Mouse (Mus musculus) E14TG2a.4 (cell line): ENCODE results near the gene Tnfrsf17.
"Not testable (repeated sequence)": the region's sequence is repeated elsewhere in the genome, so short reads cannot be mapped to it uniquely, and the experiment has no call there.

Source experiments
- H3K27me3 ChIP-seq: 2 replicates; pipeline ENCODE4 v1.6.1; 2014; ENCODE audit warnings: low read length, control low read depth; ENCODE audit not compliant: insufficient read depth
- H3K36me3 ChIP-seq: 2 replicates; pipeline ENCODE4 v1.6.1; 2014; ENCODE audit warnings: low read length, control low read depth; ENCODE audit not compliant: insufficient read depth
- H3K4me1 ChIP-seq: replicated peaks from 2 replicates; pipeline ENCODE4 v1.6.1; 2014; ENCODE audit warnings: low read depth, low read length, control low read depth
- H3K4me3 ChIP-seq: replicated peaks from 2 replicates; pipeline ENCODE4 v1.5.1; 2014; ENCODE audit warnings: mild to moderate bottlenecking, low read length
- H3K9me3 ChIP-seq: 2 replicates; pipeline ENCODE4 v1.6.1; 2014; ENCODE audit warnings: low read length, control low read depth
- CTCF ChIP-seq: conservative IDR thresholded peaks from 2 replicates; pipeline ENCODE4 v1.5.1; 2014; ENCODE audit warnings: low read length
- NANOG ChIP-seq: IDR thresholded peaks from 2 replicates; pipeline ENCODE4 v1.6.1; 2014; ENCODE audit warnings: borderline replicate concordance, low read length, mixed read lengths
- POU5F1 ChIP-seq: IDR thresholded peaks from 2 replicates; pipeline ENCODE4 v1.6.1; 2014; ENCODE audit warnings: low read length, borderline replicate concordance

The Tnfrsf17 gene

DNA sequence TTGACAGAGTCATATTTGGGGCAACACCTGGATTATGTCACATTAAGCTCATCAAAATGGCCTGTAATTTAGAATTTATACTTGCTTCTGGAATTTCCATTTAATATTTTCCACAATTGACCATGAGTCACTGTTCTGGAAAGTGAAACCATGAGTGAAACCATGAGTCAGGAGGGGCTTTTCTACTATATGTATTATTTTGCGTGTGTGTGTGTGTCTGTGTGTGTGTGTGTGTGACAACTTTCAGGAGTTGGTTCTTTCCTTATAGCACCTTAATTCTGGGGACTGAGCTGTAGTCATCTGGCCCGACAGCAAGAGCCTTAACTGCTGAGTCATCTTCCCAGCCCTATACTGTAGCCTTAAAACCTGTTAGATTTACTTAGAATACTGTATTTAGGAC is 27.7 kb upstream of the Tnfrsf17 start:
- Histone ChIP-seq H3K36me3 (peaks cover 7% of the 10 kb centered on the region; the same call in 1 of the 2 replicates), H3K27me3 (no peaks in the 10 kb centered on the region), H3K9me3 (peaks cover 26% of the 10 kb centered on the region), H3K4me3 (no peak overlapping the region), H3K4me1 (peaks cover 7% of the 10 kb centered on the region)
- TF ChIP-seq NANOG (no peak), CTCF (no peak), POU5F1 (no peak)

DNA sequence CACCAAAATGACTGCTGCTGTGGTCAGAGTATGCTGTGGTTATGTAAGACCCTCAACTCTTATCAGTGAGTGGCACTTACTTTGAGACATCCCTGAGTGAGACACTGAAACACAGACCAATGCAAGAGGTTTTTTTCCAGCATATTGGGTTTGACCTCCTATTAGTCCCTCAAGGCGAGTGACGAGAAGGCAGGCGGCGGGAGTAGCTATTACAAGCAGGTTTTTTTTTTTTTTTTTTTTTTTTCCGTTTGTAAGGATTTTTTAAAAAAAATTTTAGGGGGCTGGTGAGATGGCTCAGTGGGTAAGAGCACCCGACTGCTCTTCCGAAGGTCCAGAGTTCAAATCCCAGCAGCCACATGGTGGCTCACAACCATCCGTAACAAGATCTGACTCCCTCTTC is 24.7 kb upstream of the Tnfrsf17 start:
- Histone ChIP-seq H3K9me3 (peaks cover 51% of the 10 kb centered on the region), H3K36me3 (peaks cover 13% of the 10 kb centered on the region)
- not testable (repeated sequence) for H3K4me1 ChIP-seq, H3K4me3 ChIP-seq, H3K27me3 ChIP-seq

DNA sequence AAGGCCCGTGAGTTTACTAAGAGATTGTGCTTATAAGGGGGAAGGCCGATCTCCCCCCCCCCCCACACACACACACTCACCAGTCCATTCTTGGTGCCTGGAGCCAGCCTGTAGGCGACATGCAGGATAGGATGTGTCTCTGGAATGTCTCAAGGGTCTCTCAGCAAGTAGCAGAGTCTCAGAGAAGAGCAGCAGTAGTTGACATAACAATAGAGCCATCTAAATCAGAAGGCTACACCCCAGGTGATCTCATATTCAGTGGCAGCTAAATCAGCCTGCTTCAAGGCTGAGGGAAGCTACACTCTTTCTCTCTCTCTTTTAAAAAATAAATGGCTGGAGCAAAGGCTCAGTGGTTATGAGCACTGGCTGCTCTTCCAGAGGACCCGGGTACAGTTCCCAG is 18.0 kb upstream of the Tnfrsf17 start:
- not testable (repeated sequence) for H3K27me3 ChIP-seq, H3K36me3 ChIP-seq
- peaks cover 35% of the 10 kb centered on the region for H3K9me3 ChIP-seq
- TF ChIP-seq POU5F1 (peak; percentile 55; the same call in 1 of the 2 replicates), NANOG (peak; percentile 93)
- peaks cover 35% of the 10 kb centered on the region for H3K4me1 ChIP-seq
- H3K4me3 ChIP-seq, result peak overlapping the region; percentile 43

DNA sequence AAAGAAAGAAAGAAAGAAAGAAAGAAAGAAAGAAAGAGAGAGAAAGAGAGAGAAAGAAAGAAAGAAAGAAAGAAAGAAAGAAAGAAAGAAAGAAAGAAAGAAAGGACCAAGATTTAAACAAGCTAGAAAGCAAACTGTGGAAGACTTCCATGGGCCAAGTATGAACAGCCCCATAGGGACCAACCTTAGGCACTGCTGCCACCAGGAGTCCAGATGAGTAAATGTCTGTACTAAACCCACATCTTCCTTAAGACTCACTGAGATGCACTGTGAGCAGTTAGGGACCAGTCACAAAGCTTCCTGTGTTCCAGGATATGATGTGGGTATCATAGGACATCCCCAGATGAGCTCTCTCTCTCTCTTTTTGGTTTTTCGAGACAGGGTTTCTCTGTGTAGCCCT is 15.9 kb upstream of the Tnfrsf17 start:
- not testable (repeated sequence) for H3K36me3 ChIP-seq, H3K4me3 ChIP-seq, H3K27me3 ChIP-seq
- Histone ChIP-seq H3K4me1 (peaks cover 43% of the 10 kb centered on the region), H3K9me3 (peaks cover 16% of the 10 kb centered on the region)
- peak; percentile 22; the same call in 1 of the 2 replicates for TF ChIP-seq CTCF

DNA sequence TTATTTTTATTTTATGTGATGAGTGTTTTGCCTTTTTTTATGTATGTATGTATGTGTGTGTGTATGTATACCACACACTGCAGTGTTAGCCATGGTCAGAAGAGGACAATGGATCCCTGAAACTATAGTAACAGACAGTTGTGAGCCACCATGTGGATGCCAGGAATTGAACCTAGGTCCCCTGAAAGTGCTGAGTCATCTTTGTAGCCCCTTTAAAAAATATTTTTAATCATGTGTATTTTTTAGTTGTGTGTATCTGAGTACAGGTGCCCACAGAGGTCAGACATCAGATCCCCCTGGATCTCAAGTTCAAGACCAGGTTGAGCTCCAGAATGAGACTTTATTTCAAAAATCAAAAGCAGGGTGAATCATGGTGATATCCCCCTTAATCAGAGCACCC is 9.9 kb upstream of the Tnfrsf17 start:
- Histone ChIP-seq H3K9me3 (no peaks in the 10 kb centered on the region), H3K4me1 (peaks cover 40% of the 10 kb centered on the region), H3K27me3 (no peaks in the 10 kb centered on the region), H3K36me3 (no peaks in the 10 kb centered on the region), H3K4me3 (no peak overlapping the region)
- TF ChIP-seq NANOG (no peak), CTCF (no peak), POU5F1 (no peak)

DNA sequence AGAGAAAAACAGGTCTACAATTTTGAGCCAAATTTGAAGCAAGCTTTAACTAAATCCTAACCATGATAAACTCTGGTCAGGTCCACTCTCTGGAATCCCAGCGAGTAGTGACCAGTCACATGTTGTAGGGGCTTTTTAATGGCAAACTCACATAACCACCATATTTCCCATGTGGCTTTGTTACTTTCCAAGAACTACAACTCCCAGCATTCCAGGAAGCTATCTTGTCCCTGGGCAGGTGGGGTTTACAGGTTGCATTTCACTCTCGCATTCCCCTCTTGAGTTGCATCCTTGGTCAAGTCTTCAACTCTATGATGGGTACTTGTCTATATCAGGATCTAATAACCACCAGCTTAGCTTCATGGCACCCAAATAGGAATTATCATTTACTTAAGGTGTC is 8.1 kb upstream of the Tnfrsf17 start:
- no peaks in the 10 kb centered on the region for H3K36me3 ChIP-seq
- TF ChIP-seq POU5F1 (no peak), CTCF (no peak), NANOG (no peak)
- H3K4me1 ChIP-seq, result peaks cover 50% of the 10 kb centered on the region
- H3K9me3 ChIP-seq, result no peaks in the 10 kb centered on the region
- no peaks in the 10 kb centered on the region for H3K27me3 ChIP-seq
- no peak overlapping the region for H3K4me3 ChIP-seq

DNA sequence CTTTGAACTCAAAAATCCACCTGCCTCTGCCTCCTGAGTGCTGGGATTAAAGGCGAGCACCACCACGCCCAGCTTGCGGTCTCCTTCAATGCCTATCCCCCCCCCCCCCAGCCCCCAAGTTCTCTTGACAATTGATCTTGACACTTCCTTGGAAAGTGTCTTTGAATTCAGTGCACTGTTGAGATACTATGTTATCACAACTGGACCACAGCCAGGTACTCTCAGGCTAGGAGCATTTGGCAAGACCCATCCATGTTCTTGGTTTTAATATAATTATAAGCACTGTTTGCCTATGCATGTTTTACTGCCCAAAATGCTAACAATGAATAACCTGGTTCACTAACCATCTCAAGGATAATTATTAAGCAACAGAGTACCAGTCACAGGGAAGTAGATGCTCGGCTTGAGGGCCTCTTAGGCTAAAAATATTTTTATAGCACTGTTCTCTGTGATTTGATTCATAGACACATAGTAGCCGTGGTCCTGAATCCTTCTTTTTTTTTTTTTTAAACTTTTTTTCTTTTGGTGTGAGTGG is 2.2 kb downstream of the Tnfrsf17 start:
- Histone ChIP-seq H3K36me3 (no peaks in the 10 kb centered on the region), H3K4me1 (peaks cover 42% of the 10 kb centered on the region), H3K4me3 (no peak overlapping the region), H3K9me3 (no peaks in the 10 kb centered on the region), H3K27me3 (no peaks in the 10 kb centered on the region)
- TF ChIP-seq CTCF (no peak), NANOG (no peak), POU5F1 (no peak)

DNA sequence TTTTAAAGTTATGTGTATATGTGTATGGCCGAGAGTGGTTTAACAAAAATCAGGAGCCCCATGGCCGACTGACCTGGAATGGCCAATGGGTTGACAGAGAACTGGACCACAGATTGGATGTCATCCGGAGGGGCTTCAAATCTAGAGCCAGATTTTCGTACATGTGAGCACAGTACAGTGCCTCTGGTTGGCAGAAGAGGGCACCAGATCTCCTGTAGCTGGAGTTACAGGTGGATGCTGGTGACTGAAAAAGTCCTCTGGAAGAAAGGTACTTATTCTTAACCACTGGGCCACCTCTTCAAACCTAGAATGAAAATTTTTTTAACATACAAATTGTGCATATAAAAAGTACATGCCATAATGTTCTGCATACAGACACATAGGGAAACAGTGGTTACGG is 3.1 kb downstream of the Tnfrsf17 start:
- Histone ChIP-seq H3K4me1 (peaks cover 41% of the 10 kb centered on the region), H3K9me3 (no peaks in the 10 kb centered on the region), H3K27me3 (no peaks in the 10 kb centered on the region), H3K36me3 (no peaks in the 10 kb centered on the region), H3K4me3 (no peak overlapping the region)
- TF ChIP-seq POU5F1 (no peak), NANOG (no peak), CTCF (no peak)

DNA sequence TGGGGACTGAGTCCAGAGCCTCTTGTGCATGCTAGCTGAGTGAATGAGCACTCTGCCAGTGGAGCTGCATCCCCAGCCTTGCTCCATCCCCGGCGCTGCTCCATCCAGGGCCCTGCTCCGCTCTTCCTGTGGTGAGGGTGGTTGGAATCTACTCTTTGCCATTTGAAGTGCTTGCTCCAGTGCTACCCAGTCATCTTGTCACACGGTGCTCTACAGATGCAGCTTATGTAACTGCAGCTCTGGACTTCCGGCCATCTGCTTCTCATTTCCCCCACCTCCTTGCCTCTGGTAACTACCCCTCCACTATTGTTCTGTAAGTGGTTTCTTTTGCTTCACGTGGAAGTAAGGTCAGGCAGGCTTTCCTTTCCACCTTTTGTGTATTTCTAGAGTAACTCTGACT is 3.7 kb downstream of the Tnfrsf17 start:
- H3K4me1 ChIP-seq, result peaks cover 46% of the 10 kb centered on the region
- H3K36me3 ChIP-seq, result no peaks in the 10 kb centered on the region
- H3K9me3 ChIP-seq, result no peaks in the 10 kb centered on the region
- H3K27me3 ChIP-seq, result no peaks in the 10 kb centered on the region
- no peak overlapping the region for H3K4me3 ChIP-seq
- no peak for TF ChIP-seq NANOG
- no peak for TF ChIP-seq POU5F1
- TF ChIP-seq CTCF, result no peak
